Mouse (Mus musculus) C2C12 (cell line): Measurements from ENCODE around the gene B4galnt4.

Source experiments
- CTCF ChIP-seq: IDR thresholded peaks from one replicate; pipeline ENCODE4 v1.5.1; 2011; ENCODE audit not compliant: control insufficient read depth, insufficient read depth, insufficient read length
- FOSL1 ChIP-seq: IDR thresholded peaks from one replicate; pipeline ENCODE4 v1.8.0; 2011; ENCODE audit warnings: mild to moderate bottlenecking, low read length; ENCODE audit not compliant: poor library complexity, insufficient read depth, severe bottlenecking
- MYOG ChIP-seq: IDR thresholded peaks from one replicate; pipeline ENCODE4 v1.6.1; 2011; ENCODE audit not compliant: control insufficient read depth, insufficient read length; ENCODE audit errors: extremely low read depth
- USF1 ChIP-seq: IDR thresholded peaks from one replicate; pipeline ENCODE4 v1.6.1; 2011; ENCODE audit warnings: low read depth, mild to moderate bottlenecking, control low read depth, moderate library complexity

GRCm38 (mm10) chr7:141068351-141068750 is 7.4 kb downstream of the B4galnt4 start:
- TF ChIP-seq FOSL1 (no peak), CTCF (no peak), MYOG (no peak), USF1 (no peak)
